Mouse (Mus musculus) G1E (cell line): ENCODE results near the gene Naa80. TPM values are rescaled to one million over a fixed set of nuclear protein-coding genes. Genes with fewer than 3 reads are reported as not detected.

Source experiments
- ATAC-seq: 2 replicates; pipeline ENCODE4 v1.8.0; 2016; ENCODE audit warnings: mild to moderate bottlenecking; ENCODE audit not compliant: insufficient number of reproducible peaks, poor library complexity, low FRiP score, severe bottlenecking; ENCODE audit errors: extremely low read depth
- DNase-seq: peaks from one replicate; pipeline ENCODE4 v3.0.0; 2012; ENCODE audit warnings: low spot score
- H3K27me3 ChIP-seq: 2 replicates; pipeline ENCODE4 v1.6.1; 2012; ENCODE audit warnings: mild to moderate bottlenecking, low read length, inconsistent platforms; ENCODE audit not compliant: insufficient read depth
- H3K36me3 ChIP-seq: replicated peaks from 2 replicates; pipeline ENCODE3; 2012; ENCODE audit warnings: mild to moderate bottlenecking, inconsistent platforms
- H3K4me1 ChIP-seq: 2 replicates; pipeline ENCODE4 v1.6.1; 2012; ENCODE audit warnings: low read depth, low read length, inconsistent platforms, mixed read lengths; ENCODE audit not compliant: insufficient read depth
- H3K4me3 ChIP-seq: 2 replicates; pipeline ENCODE4 v1.5.1; 2012; ENCODE audit warnings: low read depth, mild to moderate bottlenecking, inconsistent platforms, low read length, moderate library complexity, mixed read lengths
- H3K9me3 ChIP-seq: replicated peaks from 2 replicates; pipeline ENCODE4 v1.6.1; 2012; ENCODE audit warnings: inconsistent platforms
- CTCF ChIP-seq: IDR thresholded peaks from 2 replicates; pipeline ENCODE4 v1.5.1; 2012; ENCODE audit warnings: low read depth, low read length, inconsistent platforms, mixed read lengths
- GATA1 ChIP-seq: IDR thresholded peaks from 2 replicates; pipeline ENCODE4 v1.6.1; 2012; ENCODE audit warnings: borderline replicate concordance, low read length, inconsistent platforms, mixed read lengths
- GATA2 ChIP-seq: IDR thresholded peaks from 2 replicates; pipeline ENCODE4 v1.6.1; 2012; ENCODE audit warnings: low read depth, low read length, inconsistent platforms, borderline replicate concordance
- POLR2AphosphoS5 ChIP-seq: IDR thresholded peaks from 2 replicates; pipeline ENCODE4 v1.6.1; 2012; ENCODE audit warnings: low read depth, low read length, inconsistent platforms; ENCODE audit not compliant: insufficient replicate concordance
- TAL1 ChIP-seq: conservative IDR thresholded peaks from 2 replicates; pipeline ENCODE4 v1.6.1; 2012; ENCODE audit warnings: low read depth, low read length, inconsistent platforms, mixed read lengths
- polyA plus RNA-seq: library from polyadenylated mRNA; stranded (reverse); fragments of >175 nt; gene quantifications from 2 replicates; pipeline ENCODE4 v1.2.3, GENCODE M21; 2012
- total RNA-seq, 2 experiments: library from RNA; stranded (forward) in 1 of 2; stranded (reverse) in 1 of 2; fragments of 200-1000 nt in 1 of 2; fragments of >200 nt in 1 of 2; fragmentation: Nextera tagmentation in 1 of 2; gene quantifications; 2 replicates each; pipeline ENCODE4 v1.2.3; 2014 to 2017

The Naa80 gene
- total and polyA plus RNA-seq, 3 experiments, result 14.6 to 53.8 (median 17.4) TPM

DNA sequence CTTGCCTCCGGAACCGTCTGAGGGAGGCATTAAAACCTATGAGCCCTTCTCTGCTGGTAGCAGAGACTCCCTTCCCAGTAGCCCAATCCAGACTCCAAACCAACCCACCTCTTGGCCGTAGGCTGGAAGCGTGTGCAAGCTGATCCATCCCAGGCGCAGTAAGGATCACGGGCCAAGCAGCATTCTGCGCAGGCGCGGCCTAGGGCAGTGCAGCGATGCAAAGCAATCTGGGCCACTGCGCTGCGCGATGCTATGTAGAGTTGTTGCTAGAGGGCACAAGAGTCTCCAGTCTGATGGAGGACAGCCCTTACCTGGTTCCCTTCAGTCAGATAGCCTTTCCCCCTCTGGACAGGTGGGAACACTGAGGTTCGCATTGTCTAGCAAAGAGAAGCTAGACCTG, 21.2 kb downstream of the Naa80 start:
- DNase-seq (no peak), ATAC-seq (no peak)
- Histone ChIP-seq H3K4me1 (peaks cover 42% of the 10 kb centered on the region), H3K9me3 (no peaks in the 10 kb centered on the region), H3K27me3 (peaks cover 62% of the 10 kb centered on the region), H3K4me3 (no peak overlapping the region), H3K36me3 (peaks cover 15% of the 10 kb centered on the region)
- TF ChIP-seq GATA2, result no peak
- TF ChIP-seq GATA1, result no peak
- no peak for TF ChIP-seq POLR2AphosphoS5
- no peak for TF ChIP-seq TAL1
- no peak for TF ChIP-seq CTCF

DNA sequence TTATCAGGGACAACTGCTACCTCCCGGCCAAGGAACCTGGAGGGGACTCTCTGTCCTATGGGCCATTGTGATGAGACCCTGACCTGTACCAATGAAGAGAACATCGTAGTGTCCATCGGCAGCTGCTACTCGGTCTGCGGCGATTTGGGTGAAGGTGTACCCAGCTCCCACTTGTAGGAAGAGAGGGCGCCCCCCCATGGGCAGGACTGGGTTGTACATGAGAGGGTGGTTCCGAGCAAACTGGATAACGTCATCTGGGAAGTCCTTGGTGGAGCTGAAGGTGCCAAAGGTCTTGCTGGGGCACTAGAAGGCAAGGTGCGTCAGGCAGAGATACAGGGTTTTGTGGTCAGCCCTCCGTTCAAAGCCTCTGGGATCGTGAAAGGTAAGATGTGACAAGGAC, 22.1 kb downstream of the Naa80 start:
- H3K9me3 ChIP-seq, result no peaks in the 10 kb centered on the region
- ATAC-seq (no peak), DNase-seq (no peak)
- no peak overlapping the region for H3K4me3 ChIP-seq
- H3K4me1 ChIP-seq, result peaks cover 48% of the 10 kb centered on the region
- TF ChIP-seq CTCF, result 0 out of 2 replicates have a peak, but pooled peaks have one; percentile 2
- no peak for TF ChIP-seq GATA2
- TF ChIP-seq TAL1, result no peak
- no peak for TF ChIP-seq GATA1
- peaks cover 7% of the 10 kb centered on the region for H3K36me3 ChIP-seq
- H3K27me3 ChIP-seq, result peaks cover 71% of the 10 kb centered on the region

DNA sequence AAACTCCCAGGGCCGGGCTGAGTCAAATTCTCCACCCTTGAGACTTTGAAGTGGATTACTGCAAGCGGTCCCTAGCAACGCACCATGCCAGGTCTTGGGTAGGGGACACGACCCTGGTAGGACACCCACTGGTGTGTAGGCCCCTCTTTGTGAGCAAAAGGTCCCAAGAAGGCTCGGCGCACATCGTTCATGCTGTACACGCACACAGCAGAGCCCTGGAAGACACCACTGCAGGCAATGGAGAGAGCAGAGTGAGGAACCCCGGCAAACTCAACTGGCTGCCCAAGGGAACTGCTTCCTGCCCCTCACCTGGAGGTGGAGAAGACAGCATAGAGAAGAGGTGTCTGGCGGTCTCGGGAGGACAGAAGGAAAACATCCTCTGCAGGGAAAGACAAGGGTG, 22.6 kb downstream of the Naa80 start:
- DNase-seq (no peak), ATAC-seq (no peak)
- Histone ChIP-seq H3K27me3 (peaks cover 76% of the 10 kb centered on the region), H3K4me1 (peaks cover 52% of the 10 kb centered on the region), H3K4me3 (no peak overlapping the region), H3K36me3 (peaks cover 3% of the 10 kb centered on the region), H3K9me3 (no peaks in the 10 kb centered on the region)
- no peak for TF ChIP-seq CTCF
- no peak for TF ChIP-seq GATA1
- TF ChIP-seq TAL1, result no peak
- no peak for TF ChIP-seq POLR2AphosphoS5
- no peak for TF ChIP-seq GATA2

DNA sequence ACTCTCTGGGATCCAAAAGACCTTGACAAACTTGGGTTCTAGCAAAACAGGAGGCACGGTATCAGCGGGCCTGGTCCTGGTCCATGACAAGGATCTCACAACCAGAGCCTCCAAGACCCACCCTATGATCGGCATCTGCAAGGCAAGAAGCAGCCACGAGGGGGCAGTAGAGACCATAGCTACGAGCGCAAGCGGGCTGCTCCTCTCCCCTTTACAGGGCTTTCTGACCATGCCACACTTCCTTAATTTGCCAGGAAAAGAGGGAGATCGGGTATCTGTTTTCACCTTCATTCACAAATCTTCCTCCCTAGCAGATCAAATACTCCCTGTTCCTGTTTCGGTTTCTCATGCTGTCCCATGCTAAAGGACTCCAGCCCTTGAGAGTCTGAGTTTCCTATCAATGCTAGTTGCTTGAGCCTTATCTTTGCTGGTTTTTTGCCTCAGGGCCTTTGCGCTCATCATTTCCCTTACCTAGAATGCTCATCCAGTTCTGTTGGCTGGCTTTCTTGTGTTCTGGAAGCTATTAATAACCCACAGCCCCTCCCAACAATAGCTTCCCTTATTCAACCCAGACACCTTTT, 23.5 kb downstream of the Naa80 start:
- peak; percentile 46 for DNase-seq
- H3K4me3 ChIP-seq, result no peak overlapping the region; the same call in 1 of the 2 replicates
- no peak for TF ChIP-seq GATA1
- TF ChIP-seq CTCF, result peak; percentile 95
- no peak for TF ChIP-seq GATA2
- peaks cover 84% of the 10 kb centered on the region for H3K27me3 ChIP-seq
- peak; percentile 54 for ATAC-seq
- no peaks in the 10 kb centered on the region for H3K36me3 ChIP-seq
- H3K9me3 ChIP-seq, result no peaks in the 10 kb centered on the region
- H3K4me1 ChIP-seq, result peaks cover 56% of the 10 kb centered on the region

DNA sequence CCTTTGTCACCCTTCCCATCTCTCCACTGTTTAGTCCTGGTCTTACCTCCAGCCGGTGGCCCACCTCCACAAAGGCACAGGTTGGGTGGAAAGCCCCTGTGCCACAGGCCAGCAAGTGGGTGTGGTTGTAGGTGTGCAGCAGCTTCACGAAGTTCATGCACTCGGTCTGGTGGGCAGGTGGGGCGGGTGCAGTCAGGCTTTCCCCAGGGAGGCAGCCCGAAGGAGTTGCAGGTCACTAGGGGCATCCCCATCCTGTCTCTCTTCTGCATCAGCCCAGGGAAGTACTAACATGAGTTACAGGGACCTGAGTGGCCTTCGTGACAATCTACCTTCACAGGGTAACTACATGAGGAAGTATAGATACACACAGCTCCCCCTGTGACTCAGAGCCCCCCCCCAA, 24.6 kb downstream of the Naa80 start:
- Histone ChIP-seq H3K9me3 (no peaks in the 10 kb centered on the region), H3K4me3 (no peak overlapping the region), H3K36me3 (no peaks in the 10 kb centered on the region), H3K27me3 (peaks cover 83% of the 10 kb centered on the region), H3K4me1 (peaks cover 64% of the 10 kb centered on the region)
- ATAC-seq, result no peak
- DNase-seq, result no peak
- TF ChIP-seq POLR2AphosphoS5, result no peak
- TF ChIP-seq TAL1, result no peak
- no peak for TF ChIP-seq CTCF
- no peak for TF ChIP-seq GATA1
- TF ChIP-seq GATA2, result no peak

DNA sequence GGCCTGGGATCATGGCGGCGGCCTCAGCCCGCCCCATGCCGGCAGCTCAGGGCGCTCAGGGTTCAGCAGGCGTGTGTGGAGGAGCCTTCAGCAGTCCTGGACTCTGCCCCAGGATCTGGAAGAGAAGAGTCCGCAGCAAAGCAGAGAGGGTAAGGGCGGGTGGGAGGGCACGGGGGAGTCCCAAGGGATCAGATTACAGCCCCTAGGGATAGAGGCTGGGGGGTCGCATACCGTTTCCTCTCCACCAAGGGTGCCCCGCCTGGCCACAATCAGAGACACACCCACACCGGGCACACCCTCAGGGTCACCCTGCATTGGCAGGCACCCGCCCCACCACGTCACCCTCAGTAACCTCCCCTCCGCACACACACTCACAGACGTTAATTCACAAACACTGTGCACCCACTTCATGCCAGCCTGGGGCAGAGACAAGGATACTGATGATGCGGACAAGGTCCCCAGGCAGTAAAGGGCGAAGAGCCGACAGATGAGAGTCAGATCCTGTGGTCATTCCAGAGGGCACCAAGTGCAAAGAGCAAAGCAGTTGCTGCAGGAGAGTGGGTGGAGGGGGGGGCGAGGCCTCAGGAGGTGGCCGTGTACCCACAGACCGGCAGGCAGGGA, 26.5 kb downstream of the Naa80 start:
- H3K27me3 ChIP-seq, result peaks cover 76% of the 10 kb centered on the region
- TF ChIP-seq POLR2AphosphoS5 (no peak), GATA2 (no peak), TAL1 (no peak), CTCF (no peak), GATA1 (no peak)
- H3K36me3 ChIP-seq, result no peaks in the 10 kb centered on the region
- no peak overlapping the region for H3K4me3 ChIP-seq
- H3K4me1 ChIP-seq, result peaks cover 71% of the 10 kb centered on the region
- H3K9me3 ChIP-seq, result no peaks in the 10 kb centered on the region
- ATAC-seq (no peak), DNase-seq (no peak)
